Mouse (Mus musculus) CD4-positive, CD25-positive, alpha-beta regulatory T cell, adult 4 months (primary cell): ENCODE measurements at regions not wholly inside any gene's neighbourhood (a gene's known extent, or its start where the extent isn't known, plus 50 kb on each side); places are given as distances from the start of the nearest gene placed in this dataset.

Source experiments
- ATAC-seq: one replicate; pipeline ENCODE4 v1.8.0; 2017

- ATAC-seq: no peak
Observed at GRCm38 (mm10) chr16:87067523-87067922, 286.5 kb upstream of the N6amt1 start.

GRCm38 (mm10) chr16:87060473-87060872 lies 293.5 kb upstream of the N6amt1 start:
- ATAC-seq: no peak

GRCm38 (mm10) chr16:87049741-87050383 lies 304.1 kb upstream of the N6amt1 start:
- no peak for ATAC-seq

- ATAC-seq: no peak
Observed at GRCm38 (mm10) chr16:87044773-87045561, 309.0 kb upstream of the N6amt1 start.

- ATAC-seq: no peak
Observed at GRCm38 (mm10) chr16:87043689-87044088, 310.3 kb upstream of the N6amt1 start.

GRCm38 (mm10) chr16:87040366-87040765 lies 313.6 kb upstream of the N6amt1 start:
- ATAC-seq: no peak

- no peak for ATAC-seq
Observed at GRCm38 (mm10) chr16:87039861-87040260, 314.1 kb upstream of the N6amt1 start.

- ATAC-seq: no peak
Observed at GRCm38 (mm10) chr16:87037061-87037460, 316.9 kb upstream of the N6amt1 start.

- ATAC-seq: no peak
Observed at GRCm38 (mm10) chr16:87031836-87032235, 322.1 kb upstream of the N6amt1 start.

GRCm38 (mm10) chr16:87028516-87029145 lies 325.4 kb upstream of the N6amt1 start:
- ATAC-seq: no peak

GRCm38 (mm10) chr16:87027621-87028020 lies 326.4 kb upstream of the N6amt1 start:
- ATAC-seq: no peak

- no peak for ATAC-seq
Observed at GRCm38 (mm10) chr16:87022041-87022440, 331.9 kb upstream of the N6amt1 start.

GRCm38 (mm10) chr16:87017107-87017670 lies 336.8 kb upstream of the N6amt1 start:
- ATAC-seq: no peak

GRCm38 (mm10) chr16:87001579-87001978 lies 352.4 kb upstream of the N6amt1 start:
- no peak for ATAC-seq

GRCm38 (mm10) chr16:87001135-87001534 lies 352.9 kb upstream of the N6amt1 start:
- no peak for ATAC-seq

- ATAC-seq: no peak
Observed at GRCm38 (mm10) chr16:86971691-86972090, 382.3 kb upstream of the N6amt1 start.

GRCm38 (mm10) chr16:86949681-86950080 lies 404.3 kb upstream of the N6amt1 start:
- no peak for ATAC-seq

- ATAC-seq: no peak
Observed at GRCm38 (mm10) chr16:86945531-86946144, 408.3 kb upstream of the N6amt1 start.

- no peak for ATAC-seq
Observed at GRCm38 (mm10) chr16:86945058-86945457, 408.9 kb upstream of the N6amt1 start.

GRCm38 (mm10) chr16:86934989-86935388 lies 419.0 kb upstream of the N6amt1 start:
- ATAC-seq: no peak

GRCm38 (mm10) chr16:86932765-86933164 lies 421.2 kb upstream of the N6amt1 start:
- ATAC-seq: no peak

GRCm38 (mm10) chr16:86897967-86898710 lies 455.8 kb upstream of the N6amt1 start:
- ATAC-seq: no peak
